Mouse (Mus musculus): ENCODE data around the gene Tmem132d. TPM values are rescaled to one million over a fixed set of nuclear protein-coding genes. Genes with fewer than 3 reads are reported as not detected.

Gene Tmem132d
- polyA plus RNA-seq, 1 experiment from 2014 or later: 0.16 TPM

GRCm38 (mm10) chr5:128113107-128113506 is 319.8 kb downstream of the Tmem132d start:
- 83% methylated on average over 8 of the region's 8 CpGs for WGBS
- Histone ChIP-seq H3K36me3 (ENCODE audit: control insufficient read depth, insufficient read depth) (no peaks in the 10 kb centered on the region), H3K4me3 (ENCODE audit: low read length) (no peak overlapping the region), H3K27ac (ENCODE audit: low read length) (no peak overlapping the region), H3K4me2 (ENCODE audit: low read depth, low read length) (no peak overlapping the region), H3K4me1 (ENCODE audit: control insufficient read depth, insufficient read depth, low read length) (no peaks in the 10 kb centered on the region), H3K9me3 (replicated peaks; ENCODE audit: control insufficient read depth, low read length) (peaks cover 13% of the 10 kb centered on the region), H3K27me3 (ENCODE audit: control insufficient read depth, insufficient read depth, low read length) (no peaks in the 10 kb centered on the region), H3K9ac (ENCODE audit: low read length) (no peak overlapping the region)
- ATAC-seq (replicated peaks; ENCODE audit: extremely low read depth, insufficient read depth, low FRiP score): no peak

- Histone ChIP-seq H3K4me2 (ENCODE audit: low read depth, low read length) (no peak overlapping the region), H3K36me3 (ENCODE audit: control insufficient read depth, insufficient read depth) (no peaks in the 10 kb centered on the region), H3K9me3 (replicated peaks; ENCODE audit: control insufficient read depth, low read length) (peaks cover 13% of the 10 kb centered on the region), H3K9ac (ENCODE audit: low read length) (no peak overlapping the region), H3K4me3 (ENCODE audit: low read length) (no peak overlapping the region), H3K4me1 (ENCODE audit: control insufficient read depth, insufficient read depth, low read length) (no peaks in the 10 kb centered on the region), H3K27ac (ENCODE audit: low read length) (no peak overlapping the region), H3K27me3 (ENCODE audit: control insufficient read depth, insufficient read depth, low read length) (no peaks in the 10 kb centered on the region)
- ATAC-seq (replicated peaks; ENCODE audit: extremely low read depth, insufficient read depth, low FRiP score): no peak
- 80% methylated on average over 3 of the region's 3 CpGs for WGBS
These were observed 320.4 kb downstream of the Tmem132d start for GRCm38 (mm10) chr5:128112518-128112917.

GRCm38 (mm10) chr5:128111664-128112063 is 321.2 kb downstream of the Tmem132d start:
- 62% methylated on average over 5 of the region's 5 CpGs for WGBS

GRCm38 (mm10) chr5:128102556-128102955 is 330.3 kb downstream of the Tmem132d start:
- WGBS: 75% methylated on average over 8 of the region's 8 CpGs
- ATAC-seq (replicated peaks; ENCODE audit: extremely low read depth, insufficient read depth, low FRiP score): no peak
- no peaks in the 10 kb centered on the region for H3K36me3 ChIP-seq (ENCODE audit: control insufficient read depth, insufficient read depth)

More at GRCm38 (mm10) chr5:128111664-128112063, 321.2 kb downstream of the Tmem132d start:
- no peak overlapping the region for H3K4me3 ChIP-seq (ENCODE audit: low read length)
- no peak overlapping the region for H3K27ac ChIP-seq (ENCODE audit: low read length)
- no peaks in the 10 kb centered on the region for H3K27me3 ChIP-seq (ENCODE audit: control insufficient read depth, insufficient read depth, low read length)
- no peak overlapping the region for H3K9ac ChIP-seq (ENCODE audit: low read length)
- ATAC-seq (replicated peaks; ENCODE audit: extremely low read depth, insufficient read depth, low FRiP score): no peak
- H3K4me1 ChIP-seq (ENCODE audit: control insufficient read depth, insufficient read depth, low read length): no peaks in the 10 kb centered on the region
- H3K9me3 ChIP-seq (replicated peaks; ENCODE audit: control insufficient read depth, low read length): peaks cover 13% of the 10 kb centered on the region
- H3K4me2 ChIP-seq (ENCODE audit: low read depth, low read length): no peak overlapping the region
- no peaks in the 10 kb centered on the region for H3K36me3 ChIP-seq (ENCODE audit: control insufficient read depth, insufficient read depth)

GRCm38 (mm10) chr5:128100331-128100730 is 332.5 kb downstream of the Tmem132d start:
- H3K4me3 ChIP-seq (ENCODE audit: low read length): no peak overlapping the region
- H3K36me3 ChIP-seq (ENCODE audit: control insufficient read depth, insufficient read depth): no peaks in the 10 kb centered on the region
- ATAC-seq (replicated peaks; ENCODE audit: extremely low read depth, insufficient read depth, low FRiP score): no peak
- 70% methylated on average over 5 of the region's 5 CpGs for WGBS
- no peaks in the 10 kb centered on the region for H3K27me3 ChIP-seq (ENCODE audit: control insufficient read depth, insufficient read depth, low read length)
- H3K27ac ChIP-seq (ENCODE audit: low read length): no peak overlapping the region
- H3K9ac ChIP-seq (ENCODE audit: low read length): no peak overlapping the region
- no peak overlapping the region for H3K4me2 ChIP-seq (ENCODE audit: low read depth, low read length)
- H3K4me1 ChIP-seq (ENCODE audit: control insufficient read depth, insufficient read depth, low read length): no peaks in the 10 kb centered on the region
- H3K9me3 ChIP-seq (replicated peaks; ENCODE audit: control insufficient read depth, low read length): peaks cover 11% of the 10 kb centered on the region

More at GRCm38 (mm10) chr5:128102556-128102955, 330.3 kb downstream of the Tmem132d start:
- H3K4me1 ChIP-seq (ENCODE audit: control insufficient read depth, insufficient read depth, low read length): no peaks in the 10 kb centered on the region
- peaks cover 13% of the 10 kb centered on the region for H3K9me3 ChIP-seq (replicated peaks; ENCODE audit: control insufficient read depth, low read length)
- no peak overlapping the region for H3K9ac ChIP-seq (ENCODE audit: low read length)
- no peak overlapping the region for H3K4me2 ChIP-seq (ENCODE audit: low read depth, low read length)
- H3K27me3 ChIP-seq (ENCODE audit: control insufficient read depth, insufficient read depth, low read length): no peaks in the 10 kb centered on the region
- H3K27ac ChIP-seq (ENCODE audit: low read length): no peak overlapping the region
- H3K4me3 ChIP-seq (ENCODE audit: low read length): no peak overlapping the region

- H3K9me3 ChIP-seq (replicated peaks; ENCODE audit: control insufficient read depth, low read length): peaks cover 11% of the 10 kb centered on the region
- no peaks in the 10 kb centered on the region for H3K36me3 ChIP-seq (ENCODE audit: control insufficient read depth, insufficient read depth)
- ATAC-seq (replicated peaks; ENCODE audit: extremely low read depth, insufficient read depth, low FRiP score): no peak
- no peak overlapping the region for H3K4me2 ChIP-seq (ENCODE audit: low read depth, low read length)
- H3K27me3 ChIP-seq (ENCODE audit: control insufficient read depth, insufficient read depth, low read length): no peaks in the 10 kb centered on the region
- H3K4me3 ChIP-seq (ENCODE audit: low read length): no peak overlapping the region
- no peaks in the 10 kb centered on the region for H3K4me1 ChIP-seq (ENCODE audit: control insufficient read depth, insufficient read depth, low read length)
- 71% methylated on average over 2 of the region's 2 CpGs for WGBS
- no peak overlapping the region for H3K9ac ChIP-seq (ENCODE audit: low read length)
- H3K27ac ChIP-seq (ENCODE audit: low read length): no peak overlapping the region
These were observed 333.4 kb downstream of the Tmem132d start for GRCm38 (mm10) chr5:128099439-128099838.

- 65% methylated on average over 5 of the region's 5 CpGs for WGBS
- Histone ChIP-seq H3K9ac (ENCODE audit: low read length) (no peak overlapping the region), H3K36me3 (ENCODE audit: control insufficient read depth, insufficient read depth) (no peaks in the 10 kb centered on the region), H3K27ac (ENCODE audit: low read length) (no peak overlapping the region), H3K4me2 (ENCODE audit: low read depth, low read length) (no peak overlapping the region), H3K4me1 (ENCODE audit: control insufficient read depth, insufficient read depth, low read length) (no peaks in the 10 kb centered on the region), H3K9me3 (replicated peaks; ENCODE audit: control insufficient read depth, low read length) (peaks cover 5% of the 10 kb centered on the region; the same call in 1 of the 2 replicates), H3K27me3 (ENCODE audit: control insufficient read depth, insufficient read depth, low read length) (no peaks in the 10 kb centered on the region), H3K4me3 (ENCODE audit: low read length) (no peak overlapping the region)
- no peak for ATAC-seq (replicated peaks; ENCODE audit: extremely low read depth, insufficient read depth, low FRiP score)
These were observed 342.3 kb downstream of the Tmem132d start for GRCm38 (mm10) chr5:128090578-128090977.

- ATAC-seq (replicated peaks; ENCODE audit: extremely low read depth, insufficient read depth, low FRiP score): no peak
- no peak overlapping the region for H3K4me2 ChIP-seq (ENCODE audit: low read depth, low read length)
- H3K4me1 ChIP-seq (ENCODE audit: control insufficient read depth, insufficient read depth, low read length): no peaks in the 10 kb centered on the region
- no peaks in the 10 kb centered on the region for H3K27me3 ChIP-seq (ENCODE audit: control insufficient read depth, insufficient read depth, low read length)
- H3K9ac ChIP-seq (ENCODE audit: low read length): no peak overlapping the region
- no peaks in the 10 kb centered on the region; the same call in 1 of the 2 replicates for H3K9me3 ChIP-seq (replicated peaks; ENCODE audit: control insufficient read depth, low read length)
- H3K27ac ChIP-seq (ENCODE audit: low read length): no peak overlapping the region
- no peak overlapping the region for H3K4me3 ChIP-seq (ENCODE audit: low read length)
- 59% methylated on average over 5 of the region's 5 CpGs for WGBS
- H3K36me3 ChIP-seq (ENCODE audit: control insufficient read depth, insufficient read depth): no peaks in the 10 kb centered on the region
These were observed 357.4 kb downstream of the Tmem132d start for GRCm38 (mm10) chr5:128075456-128075855.

- WGBS: 77% methylated on average over 2 of the region's 2 CpGs
- H3K27me3 ChIP-seq (ENCODE audit: control insufficient read depth, insufficient read depth, low read length): no peaks in the 10 kb centered on the region
- H3K9me3 ChIP-seq (replicated peaks; ENCODE audit: control insufficient read depth, low read length): peaks cover 3% of the 10 kb centered on the region; the same call in 1 of the 2 replicates
- H3K4me2 ChIP-seq (ENCODE audit: low read depth, low read length): no peak overlapping the region
- H3K4me3 ChIP-seq (ENCODE audit: low read length): no peak overlapping the region
- no peak overlapping the region for H3K27ac ChIP-seq (ENCODE audit: low read length)
- no peak overlapping the region for H3K9ac ChIP-seq (ENCODE audit: low read length)
- H3K36me3 ChIP-seq (ENCODE audit: control insufficient read depth, insufficient read depth): no peaks in the 10 kb centered on the region
- no peak for ATAC-seq (replicated peaks; ENCODE audit: extremely low read depth, insufficient read depth, low FRiP score)
- H3K4me1 ChIP-seq (ENCODE audit: control insufficient read depth, insufficient read depth, low read length): no peaks in the 10 kb centered on the region
These were observed 360.3 kb downstream of the Tmem132d start for GRCm38 (mm10) chr5:128072616-128073015.

All from heart, embryonic 16.5 days (tissue).